Mouse (Mus musculus): ENCODE measurements around the gene Swt1. TPM values are rescaled to one million over a fixed set of nuclear protein-coding genes. Genes with fewer than 3 reads are reported as not detected.
A peak's percentile ranks its signal among the peaks of the same experiment; 100 is the strongest.

Gene Swt1
- total and polyA plus RNA-seq, 2 experiments from 2014 or later, result 6.7 to 11.7 TPM

DNA sequence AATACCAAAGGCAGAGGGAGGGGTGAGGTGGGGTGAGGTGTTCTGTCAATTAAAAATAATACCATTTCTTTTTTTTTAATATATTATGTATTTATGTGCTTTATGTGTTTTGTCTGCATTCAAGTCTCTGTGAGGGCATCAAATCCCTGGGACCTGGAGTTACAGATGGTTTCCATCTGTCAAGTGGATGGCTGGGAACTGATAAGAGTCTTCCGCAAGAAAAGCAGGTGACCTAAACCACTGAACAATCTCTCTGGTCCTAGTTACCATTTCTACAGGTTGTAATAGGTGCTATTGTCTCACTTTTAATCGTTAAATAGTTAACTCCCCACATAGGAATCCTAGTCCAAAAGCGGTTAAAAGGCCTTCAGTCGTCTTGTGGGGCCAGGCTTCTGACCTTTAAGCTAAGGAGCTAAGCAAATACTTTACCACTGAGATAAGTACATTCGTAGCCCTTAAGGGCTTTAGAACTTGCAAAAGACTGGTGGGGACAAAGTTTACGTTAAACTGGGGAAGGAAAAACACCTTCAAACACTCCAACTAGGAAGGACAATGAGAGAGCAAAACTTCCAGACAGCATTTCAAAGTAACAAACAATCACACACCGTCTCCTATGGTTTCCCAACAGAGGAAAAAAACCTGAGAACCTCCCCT is 1.2 kb downstream of the Swt1 start:
- no peak overlapping the region for H3K27ac ChIP-seq
- peak overlapping the region; percentile 91; the same call in 1 of the 2 replicates for H3K9ac ChIP-seq (replicated peaks; ENCODE audit: low read length)
- no peaks in the 10 kb centered on the region for H3K9me3 ChIP-seq (ENCODE audit: low read length)
- peak overlapping the region; percentile 82 for H3K4me3 ChIP-seq (ENCODE audit: low read length)
- no peaks in the 10 kb centered on the region for H3K27me3 ChIP-seq (ENCODE audit: insufficient read depth, low read length)
- 36% methylated on average over 7 of the region's 7 CpGs for WGBS
- peaks cover 12% of the 10 kb centered on the region for H3K4me1 ChIP-seq (ENCODE audit: insufficient read depth, low read length)
- no peak for TF ChIP-seq CTCF (IDR thresholded peaks at IDR 0.05; ENCODE audit: low read depth)
- peak overlapping the region; percentile 74 for H3K4me2 ChIP-seq (ENCODE audit: low read depth, low read length)
- no peaks in the 10 kb centered on the region for H3K36me3 ChIP-seq (ENCODE audit: insufficient read depth, low read length)
- no peak for ATAC-seq
- DNase-seq (ENCODE audit: low spot score), result no peak

DNA sequence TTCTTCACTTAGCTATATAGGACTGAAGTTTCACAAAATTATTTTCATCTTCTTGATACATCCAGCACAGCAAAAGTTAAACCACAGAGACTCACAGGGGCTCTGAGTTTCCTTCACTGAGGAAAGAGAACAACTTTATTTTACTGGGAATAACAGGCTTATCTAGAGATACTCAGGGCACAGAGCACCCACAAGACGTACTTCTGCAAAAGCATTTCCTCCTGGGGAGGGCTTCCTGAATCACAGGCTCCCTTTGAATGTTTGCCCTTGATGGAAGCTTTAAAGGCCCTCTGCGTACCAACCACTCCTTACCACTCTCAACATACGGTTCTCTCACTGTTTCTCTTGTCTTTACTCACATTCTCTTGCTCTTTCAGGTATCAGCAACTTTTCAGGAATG is 6.1 kb downstream of the Swt1 start:
- ATAC-seq (no peak), DNase-seq (ENCODE audit: low spot score) (no peak)
- Histone ChIP-seq H3K4me1 (ENCODE audit: insufficient read depth, low read length) (peaks cover 3% of the 10 kb centered on the region), H3K4me3 (ENCODE audit: low read length) (no peak overlapping the region), H3K36me3 (ENCODE audit: insufficient read depth, low read length) (peaks cover 8% of the 10 kb centered on the region; the same call in 1 of the 2 replicates), H3K27me3 (ENCODE audit: insufficient read depth, low read length) (no peaks in the 10 kb centered on the region), H3K9me3 (ENCODE audit: low read length) (no peaks in the 10 kb centered on the region), H3K27ac (no peak overlapping the region), H3K4me2 (ENCODE audit: low read depth, low read length) (no peak overlapping the region), H3K9ac (replicated peaks; ENCODE audit: low read length) (no peak overlapping the region)
- WGBS, result 87% methylated on average over 3 of the region's 3 CpGs
- no peak for TF ChIP-seq CTCF (IDR thresholded peaks at IDR 0.05; ENCODE audit: low read depth)

DNA sequence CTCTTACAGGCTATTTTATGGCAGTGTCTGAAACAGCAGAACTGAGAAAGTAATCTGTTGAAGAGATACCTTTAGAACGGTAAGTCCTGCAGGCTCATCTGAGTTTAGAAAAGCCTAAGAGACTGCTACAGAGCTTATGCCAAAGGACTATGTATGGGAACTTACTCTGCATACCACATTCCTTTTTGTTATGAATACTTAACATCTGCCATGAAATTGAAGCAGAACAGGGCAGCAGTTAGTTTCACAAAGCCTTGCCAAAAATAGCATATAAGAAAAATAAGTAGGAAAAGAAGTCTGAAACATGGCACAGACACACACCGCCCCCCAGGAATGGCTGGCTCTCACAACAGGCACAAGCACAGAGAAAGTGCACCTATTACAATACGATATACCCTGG is 18.4 kb downstream of the Swt1 start:
- Histone ChIP-seq H3K4me2 (ENCODE audit: low read depth, low read length) (no peak overlapping the region), H3K9me3 (ENCODE audit: low read length) (no peaks in the 10 kb centered on the region), H3K9ac (replicated peaks; ENCODE audit: low read length) (no peak overlapping the region), H3K4me1 (ENCODE audit: insufficient read depth, low read length) (no peaks in the 10 kb centered on the region), H3K27ac (no peak overlapping the region), H3K4me3 (ENCODE audit: low read length) (no peak overlapping the region), H3K36me3 (ENCODE audit: insufficient read depth, low read length) (peaks cover 5% of the 10 kb centered on the region), H3K27me3 (ENCODE audit: insufficient read depth, low read length) (no peaks in the 10 kb centered on the region)
- ATAC-seq (no peak), DNase-seq (ENCODE audit: low spot score) (no peak)
- TF ChIP-seq CTCF (IDR thresholded peaks at IDR 0.05; ENCODE audit: low read depth), result no peak
- WGBS, result 92% methylated on average over 3 of the region's 3 CpGs

DNA sequence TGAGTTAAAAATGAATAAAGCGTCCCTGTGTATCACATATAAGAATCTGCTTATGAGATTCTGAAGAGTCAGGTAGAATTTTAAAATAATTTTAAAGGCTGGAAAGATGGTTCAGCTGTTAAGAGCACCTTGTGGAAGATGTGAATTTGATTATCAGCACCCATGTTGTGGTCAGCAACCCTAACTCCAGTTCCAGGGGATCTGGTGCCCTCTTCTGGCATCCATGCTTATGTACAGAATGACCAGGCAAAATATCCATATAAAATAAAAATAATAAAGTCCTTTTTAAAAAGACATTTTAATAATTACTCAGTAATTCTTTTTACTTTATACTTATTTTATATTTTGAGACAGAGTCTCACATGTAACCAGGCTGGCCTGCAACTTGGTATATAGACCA is 38.2 kb downstream of the Swt1 start:
- H3K4me2 ChIP-seq (ENCODE audit: low read depth, low read length), result no peak overlapping the region
- H3K27ac ChIP-seq, result no peak overlapping the region
- TF ChIP-seq CTCF (IDR thresholded peaks at IDR 0.05; ENCODE audit: low read depth), result peak; percentile 48
- no peaks in the 10 kb centered on the region for H3K4me1 ChIP-seq (ENCODE audit: insufficient read depth, low read length)
- no peaks in the 10 kb centered on the region for H3K36me3 ChIP-seq (ENCODE audit: insufficient read depth, low read length)
- H3K9ac ChIP-seq (replicated peaks; ENCODE audit: low read length), result no peak overlapping the region
- ATAC-seq, result no peak
- DNase-seq (ENCODE audit: low spot score), result peak; percentile 9
- H3K27me3 ChIP-seq (ENCODE audit: insufficient read depth, low read length), result no peaks in the 10 kb centered on the region
- WGBS, result 98% methylated on average over 1 of the region's 1 CpGs
- no peaks in the 10 kb centered on the region for H3K9me3 ChIP-seq (ENCODE audit: low read length)
- H3K4me3 ChIP-seq (ENCODE audit: low read length), result no peak overlapping the region

DNA sequence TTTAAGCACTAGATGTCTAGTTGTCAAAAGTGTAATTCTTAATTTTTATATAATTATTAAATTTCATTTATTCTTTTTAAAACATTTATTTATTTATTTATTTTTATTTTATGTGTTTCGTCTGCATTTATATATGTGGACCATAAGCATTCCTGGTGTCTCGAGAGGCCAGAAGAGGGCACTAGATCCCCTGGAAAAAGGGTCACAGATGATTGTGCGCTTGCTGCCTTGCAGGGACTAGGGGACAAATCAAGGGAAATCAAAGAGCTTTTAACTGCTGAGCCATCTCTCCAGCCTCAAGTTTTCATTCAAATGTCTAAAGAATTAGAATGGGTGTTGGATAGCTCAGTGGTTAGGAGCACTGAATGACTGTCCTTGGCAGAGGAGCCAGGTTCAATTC is 50.9 kb downstream of the Swt1 start:
- Histone ChIP-seq H3K9me3 (ENCODE audit: low read length) (no peaks in the 10 kb centered on the region), H3K4me3 (ENCODE audit: low read length) (no peak overlapping the region), H3K4me2 (ENCODE audit: low read depth, low read length) (no peak overlapping the region), H3K36me3 (ENCODE audit: insufficient read depth, low read length) (no peaks in the 10 kb centered on the region), H3K27me3 (ENCODE audit: insufficient read depth, low read length) (no peaks in the 10 kb centered on the region), H3K4me1 (ENCODE audit: insufficient read depth, low read length) (no peaks in the 10 kb centered on the region), H3K9ac (replicated peaks; ENCODE audit: low read length) (no peak overlapping the region), H3K27ac (no peak overlapping the region)
- ATAC-seq (no peak), DNase-seq (ENCODE audit: low spot score) (no peak)
- WGBS, result 86% methylated on average over 3 of the region's 3 CpGs
- TF ChIP-seq CTCF (IDR thresholded peaks at IDR 0.05; ENCODE audit: low read depth), result 0 out of 2 replicates have a peak, but pooled peaks have one; percentile 12

DNA sequence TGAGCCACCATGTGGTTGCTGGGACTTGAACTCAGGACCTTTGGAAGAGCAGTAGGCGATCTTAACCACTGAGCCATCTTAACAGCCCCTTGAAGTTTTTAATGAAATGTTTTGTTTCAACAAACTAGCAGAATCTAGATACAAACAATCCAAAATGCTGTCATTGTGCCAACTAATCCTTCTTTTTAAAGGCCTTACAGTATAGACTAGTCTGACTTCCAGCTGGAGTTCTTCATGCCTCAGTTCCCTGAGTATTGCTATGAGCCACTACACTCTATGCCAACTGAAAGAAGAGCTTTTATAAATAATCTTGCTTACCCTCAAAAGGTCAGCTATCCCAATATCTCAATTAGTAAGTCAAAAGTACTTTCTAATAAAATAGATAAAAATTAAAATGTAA is 55.4 kb downstream of the Swt1 start:
- no peak for DNase-seq (ENCODE audit: low spot score)
- no peak for TF ChIP-seq CTCF (IDR thresholded peaks at IDR 0.05; ENCODE audit: low read depth)
- no peak for ATAC-seq
- H3K9ac ChIP-seq (replicated peaks; ENCODE audit: low read length), result no peak overlapping the region
- H3K27ac ChIP-seq, result no peak overlapping the region
- H3K4me1 ChIP-seq (ENCODE audit: insufficient read depth, low read length), result no peaks in the 10 kb centered on the region
- H3K9me3 ChIP-seq (ENCODE audit: low read length), result no peaks in the 10 kb centered on the region
- H3K27me3 ChIP-seq (ENCODE audit: insufficient read depth, low read length), result no peaks in the 10 kb centered on the region
- no peak overlapping the region for H3K4me3 ChIP-seq (ENCODE audit: low read length)
- 91% methylated on average over 1 of the region's 1 CpGs for WGBS
- H3K4me2 ChIP-seq (ENCODE audit: low read depth, low read length), result no peak overlapping the region
- H3K36me3 ChIP-seq (ENCODE audit: insufficient read depth, low read length), result peaks cover 8% of the 10 kb centered on the region; the same call in 1 of the 2 replicates

DNA sequence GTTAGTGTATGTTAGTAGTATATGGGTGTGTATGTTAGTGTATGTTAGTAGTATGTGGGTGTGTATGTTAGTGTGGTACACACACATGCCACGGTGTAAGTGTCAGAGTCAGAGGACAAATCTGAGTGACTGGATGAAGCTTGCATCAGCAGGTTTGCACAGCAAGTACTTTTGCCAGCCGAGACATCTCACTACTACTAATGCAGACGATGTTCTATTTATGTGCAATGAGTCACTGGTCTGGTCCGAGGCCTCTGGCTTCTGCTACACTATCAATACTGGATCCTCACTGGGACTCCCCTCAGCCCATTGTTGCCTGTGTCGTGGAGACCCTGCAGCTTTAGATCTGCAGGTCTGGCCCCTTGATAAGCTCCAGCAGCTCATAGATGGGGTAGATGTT is 56.7 kb downstream of the Swt1 start:
- no peak overlapping the region for H3K4me3 ChIP-seq (ENCODE audit: low read length)
- TF ChIP-seq CTCF (IDR thresholded peaks at IDR 0.05; ENCODE audit: low read depth), result no peak
- 87% methylated on average over 5 of the region's 5 CpGs for WGBS

More for the DNA sequence above, 56.7 kb downstream of the Swt1 start:
- H3K9ac ChIP-seq (replicated peaks; ENCODE audit: low read length), result no peak overlapping the region
- H3K27me3 ChIP-seq (ENCODE audit: insufficient read depth, low read length), result no peaks in the 10 kb centered on the region
- H3K36me3 ChIP-seq (ENCODE audit: insufficient read depth, low read length), result peaks cover 8% of the 10 kb centered on the region; the same call in 1 of the 2 replicates
- H3K4me1 ChIP-seq (ENCODE audit: insufficient read depth, low read length), result no peaks in the 10 kb centered on the region
- ATAC-seq, result no peak
- H3K9me3 ChIP-seq (ENCODE audit: low read length), result no peaks in the 10 kb centered on the region
- H3K4me2 ChIP-seq (ENCODE audit: low read depth, low read length), result no peak overlapping the region
- DNase-seq (ENCODE audit: low spot score), result no peak
- no peak overlapping the region for H3K27ac ChIP-seq
